Mouse (Mus musculus): Measurements from ENCODE around the gene Zfp217.
A peak's percentile ranks its signal among the peaks of the same experiment; 100 is the strongest.

GRCm38 (mm10) chr2:170060066-170060465, 87.8 kb downstream of the Zfp217 start:
- TF ChIP-seq CTCF (conservative IDR thresholded peaks at IDR 0.05; ENCODE audit: low read length) (peak; percentile 95), POU5F1 (IDR thresholded peaks at IDR 0.05; ENCODE audit: borderline replicate concordance, low read length) (no peak), NANOG (IDR thresholded peaks at IDR 0.05; ENCODE audit: borderline replicate concordance, low read length) (no peak)
